Mouse (Mus musculus) hindbrain, embryonic 16.5 days (tissue): ENCODE measurements around the gene Slc17a6. TPM values are rescaled to one million over a fixed set of nuclear protein-coding genes. Genes with fewer than 3 reads are reported as not detected.
"Not testable (repeated sequence)": the region's sequence is repeated elsewhere in the genome, so short reads cannot be mapped to it uniquely, and the experiment has no call there.

Experiments
- ATAC-seq: fragments of 200-750 bp; cut with Nextera tagmentation; 2 replicates; pipeline ENCODE4 v1.8.0; 2017; ENCODE audit warnings: moderate TSS enrichment, moderate library complexity
- H3K27ac ChIP-seq: fragments of 300-500 bp; sonication (generic); 2 replicates; pipeline ENCODE4 v1.5.1; 2014; ENCODE audit warnings: low read depth, mild to moderate bottlenecking, control low read depth, low read length, moderate library complexity
- H3K27me3 ChIP-seq: fragments of 300-500 bp; sonication (generic); replicated peaks from 2 replicates; pipeline ENCODE4 v1.6.1; 2014; ENCODE audit warnings: low read length; ENCODE audit not compliant: control insufficient read depth, insufficient read depth
- H3K36me3 ChIP-seq: fragments of 300-500 bp; sonication (generic); 2 replicates; pipeline ENCODE4 v1.6.1; 2014; ENCODE audit warnings: mild to moderate bottlenecking, low read length, moderate library complexity, mixed read lengths; ENCODE audit not compliant: control insufficient read depth, insufficient read depth
- H3K4me1 ChIP-seq: fragments of 300-500 bp; sonication (generic); 2 replicates; pipeline ENCODE4 v1.6.1; 2014; ENCODE audit warnings: low read depth, low read length; ENCODE audit not compliant: control insufficient read depth, insufficient read depth
- H3K4me2 ChIP-seq: fragments of 300-500 bp; sonication (generic); 2 replicates; pipeline ENCODE4 v1.6.1; 2014; ENCODE audit warnings: mild to moderate bottlenecking, low read length, control low read depth, moderate library complexity
- H3K4me3 ChIP-seq: fragments of 300-500 bp; sonication (generic); 2 replicates; pipeline ENCODE4 v1.5.1; 2014; ENCODE audit warnings: mild to moderate bottlenecking, low read length, control low read depth, moderate library complexity
- H3K9ac ChIP-seq: fragments of 300-500 bp; sonication (generic); 2 replicates; pipeline ENCODE4 v1.6.1; 2014; ENCODE audit warnings: low read depth, mild to moderate bottlenecking, control low read depth, low read length, moderate library complexity
- H3K9me3 ChIP-seq: fragments of 300-500 bp; sonication (generic); 2 replicates; pipeline ENCODE4 v1.6.1; 2014; ENCODE audit warnings: mild to moderate bottlenecking, low read length, moderate library complexity; ENCODE audit not compliant: control insufficient read depth
- WGBS: fragments of 180-500 bp; shearing (Covaris S2); extraction: QIAGEN DNeasy Blood & Tissue Kit; methylation state at CpG from one replicate; pipeline ENCODE4 v1.1.7; 2014; 5-methylcytosine and 5-hydroxymethylcytosine counted together
- polyA plus RNA-seq: library from polyadenylated mRNA; unstranded; fragments of >200 nt; fragmentation: Nextera tagmentation; extraction: Ambion mirVana; gene quantifications from 2 replicates; pipeline ENCODE4 v1.2.1, GENCODE M21; 2015

Gene Slc17a6
- polyA plus RNA-seq, 1 experiment from 2014 or later: 126 TPM

GRCm38 (mm10) chr7:51631171-51631570 lies 9.4 kb downstream of the Slc17a6 start:
- no peak for ATAC-seq
- H3K27ac ChIP-seq: no peak overlapping the region; the same call in 1 of the 2 replicates
- peaks cover 7% of the 10 kb centered on the region for H3K27me3 ChIP-seq
- peak overlapping the region; percentile 1; the same call in 1 of the 2 replicates for H3K4me3 ChIP-seq
- H3K9me3 ChIP-seq: no peaks in the 10 kb centered on the region
- H3K36me3 ChIP-seq: no peaks in the 10 kb centered on the region
- no peaks in the 10 kb centered on the region; the same call in 1 of the 2 replicates for H3K4me1 ChIP-seq
- H3K9ac ChIP-seq: no peak overlapping the region; the same call in 1 of the 2 replicates
- 56% methylated on average over 3 of the region's 3 CpGs for WGBS
- peak overlapping the region; percentile 33 for H3K4me2 ChIP-seq

- Histone ChIP-seq H3K36me3 (no peaks in the 10 kb centered on the region), H3K9me3 (no peaks in the 10 kb centered on the region), H3K4me3 (peak overlapping the region; percentile 6; the same call in 1 of the 2 replicates), H3K27me3 (peaks cover 6% of the 10 kb centered on the region), H3K27ac (peak overlapping the region; percentile 80), H3K4me1 (no peaks in the 10 kb centered on the region), H3K9ac (peak overlapping the region; percentile 49), H3K4me2 (peak overlapping the region; percentile 46)
- peak; percentile 88 for ATAC-seq
- 7% methylated on average over 9 of the region's 9 CpGs for WGBS
These were observed 10.9 kb downstream of the Slc17a6 start for GRCm38 (mm10) chr7:51632543-51633229.

GRCm38 (mm10) chr7:51633230-51633844 lies 11.5 kb downstream of the Slc17a6 start:
- Histone ChIP-seq H3K36me3 (no peaks in the 10 kb centered on the region), H3K9ac (no peak overlapping the region; the same call in 1 of the 2 replicates), H3K4me3 (no peak overlapping the region), H3K27me3 (peaks cover 2% of the 10 kb centered on the region), H3K4me1 (no peaks in the 10 kb centered on the region), H3K27ac (peak overlapping the region; percentile 66), H3K4me2 (peak overlapping the region; percentile 36), H3K9me3 (no peaks in the 10 kb centered on the region)
- WGBS: 6% methylated on average over 7 of the region's 7 CpGs
- ATAC-seq: peak; percentile 82

GRCm38 (mm10) chr7:51657152-51657551 lies 35.3 kb downstream of the Slc17a6 start:
- no peaks in the 10 kb centered on the region for H3K27me3 ChIP-seq
- H3K27ac ChIP-seq: no peak overlapping the region
- WGBS: 69% methylated on average over 3 of the region's 3 CpGs
- H3K9ac ChIP-seq: no peak overlapping the region
- no peak for ATAC-seq
- H3K4me1 ChIP-seq: no peaks in the 10 kb centered on the region
- H3K9me3 ChIP-seq: no peaks in the 10 kb centered on the region
- no peaks in the 10 kb centered on the region for H3K36me3 ChIP-seq
- H3K4me3 ChIP-seq: no peak overlapping the region
- H3K4me2 ChIP-seq: no peak overlapping the region

GRCm38 (mm10) chr7:51662441-51662840 lies 40.6 kb downstream of the Slc17a6 start:
- Histone ChIP-seq H3K4me3 (no peak overlapping the region), H3K36me3 (no peaks in the 10 kb centered on the region), H3K4me1 (no peaks in the 10 kb centered on the region; the same call in 1 of the 2 replicates), H3K9me3 (no peaks in the 10 kb centered on the region), H3K9ac (no peak overlapping the region), H3K27ac (0 out of 2 replicates have a peak overlapping the region, but pooled peaks have one; percentile 48), H3K4me2 (no peak overlapping the region), H3K27me3 (no peaks in the 10 kb centered on the region)
- ATAC-seq: peak; percentile 64
- 22% methylated on average over 5 of the region's 5 CpGs for WGBS

GRCm38 (mm10) chr7:51693539-51694217 lies 71.9 kb downstream of the Slc17a6 start:
- H3K27ac ChIP-seq: no peak overlapping the region
- no peak overlapping the region for H3K9ac ChIP-seq
- H3K4me3 ChIP-seq: no peak overlapping the region
- no peaks in the 10 kb centered on the region for H3K36me3 ChIP-seq
- WGBS: 75% methylated on average over 8 of the region's 8 CpGs
- ATAC-seq: peak; percentile 86
- H3K4me1 ChIP-seq: peaks cover 4% of the 10 kb centered on the region; the same call in 1 of the 2 replicates
- H3K27me3 ChIP-seq: no peaks in the 10 kb centered on the region
- no peak overlapping the region for H3K4me2 ChIP-seq
- H3K9me3 ChIP-seq: no peaks in the 10 kb centered on the region

GRCm38 (mm10) chr7:51694452-51694851 lies 72.6 kb downstream of the Slc17a6 start:
- Histone ChIP-seq H3K27ac (peak overlapping the region; percentile 52; the same call in 1 of the 2 replicates), H3K9ac (no peak overlapping the region), H3K4me3 (no peak overlapping the region), H3K27me3 (no peaks in the 10 kb centered on the region), H3K4me1 (peaks cover 4% of the 10 kb centered on the region; the same call in 1 of the 2 replicates), H3K4me2 (no peak overlapping the region), H3K9me3 (no peaks in the 10 kb centered on the region), H3K36me3 (no peaks in the 10 kb centered on the region)
- WGBS: 47% methylated on average over 4 of the region's 4 CpGs
- peak; percentile 65 for ATAC-seq

GRCm38 (mm10) chr7:51709508-51709907 lies 87.7 kb downstream of the Slc17a6 start:
- ATAC-seq: no peak
- no peak overlapping the region for H3K27ac ChIP-seq
- no peak overlapping the region for H3K4me3 ChIP-seq
- H3K9ac ChIP-seq: no peak overlapping the region
- no peaks in the 10 kb centered on the region for H3K27me3 ChIP-seq
- no peaks in the 10 kb centered on the region for H3K9me3 ChIP-seq
- H3K4me2 ChIP-seq: no peak overlapping the region
- H3K36me3 ChIP-seq: no peaks in the 10 kb centered on the region
- 88% methylated on average over 3 of the region's 3 CpGs for WGBS
- no peaks in the 10 kb centered on the region for H3K4me1 ChIP-seq

GRCm38 (mm10) chr7:51710346-51710745 lies 88.5 kb downstream of the Slc17a6 start:
- H3K27ac ChIP-seq, H3K4me3 ChIP-seq: not testable (repeated sequence)

More at GRCm38 (mm10) chr7:51710346-51710745, 88.5 kb downstream of the Slc17a6 start:
- H3K4me1 ChIP-seq, ATAC-seq, H3K4me2 ChIP-seq, H3K36me3 ChIP-seq, H3K9me3 ChIP-seq, H3K27me3 ChIP-seq, H3K9ac ChIP-seq: not testable (repeated sequence)
- 85% methylated on average over 3 of the region's 3 CpGs for WGBS
